Mouse (Mus musculus) cerebellum, adult 8-10 months (tissue): ENCODE measurements at regions not wholly inside any gene's neighbourhood (a gene's known extent, or its start where the extent isn't known, plus 50 kb on each side); places are given as distances from the start of the nearest gene placed in this dataset.

Experiments used
- DNase-seq: peaks from one replicate; pipeline ENCODE4 v3.0.0; 2022

GRCm38 (mm10) chr3:20590143-20590542 is 223.2 kb upstream of the Agtr1b start:
- DNase-seq: peak; percentile 40

- DNase-seq: no peak
These were observed 184.6 kb upstream of the Agtr1b start for GRCm38 (mm10) chr3:20551563-20551962.

GRCm38 (mm10) chr3:20543991-20544390 is 177.0 kb upstream of the Agtr1b start:
- DNase-seq: no peak

GRCm38 (mm10) chr3:20538492-20539004 is 171.6 kb upstream of the Agtr1b start:
- DNase-seq: no peak

- peak; percentile 3 for DNase-seq
These were observed 153.8 kb upstream of the Agtr1b start for GRCm38 (mm10) chr3:20520738-20521137.

GRCm38 (mm10) chr3:20509192-20509591 is 142.2 kb upstream of the Agtr1b start:
- peak; percentile 15 for DNase-seq

GRCm38 (mm10) chr3:20505546-20505945 is 138.6 kb upstream of the Agtr1b start:
- no peak for DNase-seq
